Mouse (Mus musculus) bone marrow macrophage, adult 2 months (primary cell): ENCODE results near the gene Mon1b. TPM values are rescaled to one million over a fixed set of nuclear protein-coding genes. Genes with fewer than 3 reads are reported as not detected.

Experiments
- H3K27ac ChIP-seq: 2 replicates; pipeline ENCODE4 v1.5.1; 2012; ENCODE audit warnings: low read depth, low read length; ENCODE audit not compliant: insufficient read depth
- H3K4me1 ChIP-seq: 2 replicates; pipeline ENCODE4 v1.6.1; 2012; ENCODE audit warnings: low read length; ENCODE audit not compliant: control insufficient read depth, insufficient read depth
- H3K4me3 ChIP-seq: 2 replicates; pipeline ENCODE4 v1.5.1; 2012; ENCODE audit warnings: mild to moderate bottlenecking, low read length, moderate library complexity; ENCODE audit not compliant: insufficient read depth
- CTCF ChIP-seq: IDR thresholded peaks from 2 replicates; pipeline ENCODE4 v1.5.1; 2012; ENCODE audit warnings: low read depth, mild to moderate bottlenecking, low read length, moderate library complexity
- POLR2A ChIP-seq: IDR thresholded peaks from 2 replicates; pipeline ENCODE4 v1.6.1; 2012; ENCODE audit warnings: mild to moderate bottlenecking, low read depth, low read length, borderline replicate concordance
- polyA plus RNA-seq: library from polyadenylated mRNA; stranded (reverse); fragments of >200 nt; gene quantifications from 2 replicates; pipeline ENCODE4 v1.2.4, GENCODE M21; 2012; ENCODE audit not compliant: missing spikeins, insufficient read depth, insufficient read length

Mon1b gene
- 14.9 and 15.7 TPM in 2 replicates for polyA plus RNA-seq

DNA sequence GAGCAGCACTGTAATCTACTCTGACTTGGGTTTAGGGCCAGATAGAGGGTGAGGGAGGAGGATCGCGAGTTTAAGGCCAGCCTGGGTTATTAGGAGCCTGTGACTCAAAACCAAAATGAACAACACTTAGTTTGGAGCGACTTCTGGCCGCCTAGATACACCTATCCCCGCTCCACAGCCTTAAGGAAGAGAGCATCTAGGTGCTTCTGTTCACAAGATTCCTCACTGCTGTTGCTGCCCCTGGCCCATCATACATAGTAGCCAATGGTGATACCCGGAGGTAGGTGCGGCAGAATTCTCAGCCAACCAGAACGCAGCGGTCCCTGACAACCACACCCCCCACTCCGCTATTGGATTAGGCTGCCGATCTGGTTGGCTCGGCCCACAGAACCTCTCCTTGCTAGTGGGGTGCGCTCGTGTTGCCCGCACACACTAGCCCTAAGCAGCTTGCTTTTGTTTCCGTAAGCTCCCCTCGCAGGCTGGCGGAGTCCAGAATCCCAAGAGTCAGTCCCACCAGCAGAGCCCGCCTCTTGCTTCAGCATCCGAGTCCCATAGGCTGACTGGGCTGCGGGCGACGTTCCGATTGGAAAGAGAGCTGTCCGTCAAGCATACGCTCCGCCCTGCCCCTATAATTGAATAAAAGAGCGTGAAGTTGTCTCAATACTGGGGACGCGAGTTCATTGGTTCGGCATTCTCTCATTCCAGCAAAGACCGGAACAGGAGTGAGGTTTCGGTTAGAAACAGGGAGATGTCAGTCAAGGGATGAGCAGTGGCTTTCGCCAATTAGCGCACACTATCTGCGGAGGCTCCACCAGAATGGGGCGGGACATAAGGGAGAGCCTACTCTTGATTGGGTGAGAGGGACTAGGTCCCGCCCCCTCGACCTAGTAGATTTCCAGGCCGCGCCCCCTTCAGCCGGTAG, at the start of gene Mon1b:
Gene Mon1b, plus strand, starts transcription at position 918 of the 922 bp plus-strand sequence.
- peak within 1 kb of the TSS; percentile 84 for H3K4me3 ChIP-seq
- H3K4me1 ChIP-seq, result peaks cover 6% of the 10 kb centered on the region
- H3K27ac ChIP-seq, result peak within 1 kb of the TSS; percentile 94
- no peak for TF ChIP-seq CTCF
- 0 out of 2 replicates have a peak, but pooled peaks have one; percentile 45 for TF ChIP-seq POLR2A

DNA sequence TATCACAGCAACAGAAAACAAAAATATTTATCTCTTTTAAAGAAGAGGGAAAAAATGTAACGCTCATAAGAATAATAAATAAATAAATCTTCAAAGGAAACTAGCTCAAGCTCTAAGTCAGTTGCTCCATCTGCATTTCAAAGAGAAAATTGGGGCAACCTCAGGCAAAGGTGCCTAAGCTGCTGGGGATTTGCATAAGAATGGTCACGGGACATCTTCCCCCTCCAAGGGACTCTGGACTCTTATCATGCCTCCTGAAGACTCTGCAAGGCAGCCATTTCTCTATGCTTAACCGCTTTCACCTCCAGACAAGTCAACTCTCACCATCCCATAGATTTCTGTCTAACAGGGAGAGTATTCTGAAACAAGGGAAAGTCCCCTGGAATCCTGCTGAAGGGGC, 37.0 kb upstream of the Mon1b start:
- H3K27ac ChIP-seq, result no peak overlapping the region
- TF ChIP-seq POLR2A (no peak), CTCF (no peak)

DNA sequence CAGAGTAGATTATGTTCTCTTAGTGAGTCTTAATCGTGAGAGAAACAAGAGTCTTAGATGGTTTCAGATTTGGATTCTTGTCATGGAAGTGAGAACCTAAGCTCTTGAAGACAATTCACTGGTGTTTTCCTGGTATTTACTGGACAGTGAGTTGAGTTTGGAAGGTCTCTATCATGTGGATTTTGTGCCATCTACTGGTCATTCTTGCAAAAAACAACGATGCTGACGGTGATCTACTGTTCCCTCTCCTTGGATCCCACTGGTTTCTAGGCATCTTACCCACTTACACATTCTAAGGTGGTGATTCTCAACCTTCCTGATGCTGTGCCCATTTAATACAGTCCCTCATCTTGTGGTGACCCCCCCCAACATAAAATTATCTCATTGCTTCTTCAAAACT, 2.8 kb upstream of the Mon1b start:
- TF ChIP-seq POLR2A, result no peak
- no peak for TF ChIP-seq CTCF
- H3K4me3 ChIP-seq, result no peak overlapping the region

More for the DNA sequence above, 37.0 kb upstream of the Mon1b start:
- Histone ChIP-seq H3K4me3 (no peak overlapping the region), H3K4me1 (no peaks in the 10 kb centered on the region)

DNA sequence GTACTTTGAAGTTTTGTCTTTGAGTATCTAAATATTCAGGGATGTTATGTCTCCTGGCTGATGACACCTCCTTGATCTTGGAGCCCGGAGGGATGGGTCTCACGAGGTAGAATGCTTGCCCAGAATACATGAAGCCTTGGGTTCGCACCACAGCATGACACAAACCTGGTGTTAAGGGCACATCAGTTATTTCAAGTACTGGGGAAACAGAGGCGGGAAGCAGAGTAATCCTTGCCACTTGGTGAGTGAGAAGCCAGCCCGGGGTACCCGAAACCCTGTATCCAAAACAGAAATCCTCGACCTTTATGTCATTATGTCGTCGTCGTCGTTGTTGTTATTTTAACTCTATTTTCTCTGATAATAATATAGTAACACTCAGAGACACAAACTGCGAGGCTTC, 1.2 kb upstream of the Mon1b start:
- no peak overlapping the region for H3K27ac ChIP-seq
- no peak for TF ChIP-seq POLR2A
- TF ChIP-seq CTCF, result no peak
- peak overlapping the region; percentile 84; the same call in 1 of the 2 replicates for H3K4me3 ChIP-seq
- H3K4me1 ChIP-seq, result peaks cover 6% of the 10 kb centered on the region

More for the DNA sequence above, 2.8 kb upstream of the Mon1b start:
- Histone ChIP-seq H3K27ac (no peak overlapping the region), H3K4me1 (peaks cover 6% of the 10 kb centered on the region)

DNA sequence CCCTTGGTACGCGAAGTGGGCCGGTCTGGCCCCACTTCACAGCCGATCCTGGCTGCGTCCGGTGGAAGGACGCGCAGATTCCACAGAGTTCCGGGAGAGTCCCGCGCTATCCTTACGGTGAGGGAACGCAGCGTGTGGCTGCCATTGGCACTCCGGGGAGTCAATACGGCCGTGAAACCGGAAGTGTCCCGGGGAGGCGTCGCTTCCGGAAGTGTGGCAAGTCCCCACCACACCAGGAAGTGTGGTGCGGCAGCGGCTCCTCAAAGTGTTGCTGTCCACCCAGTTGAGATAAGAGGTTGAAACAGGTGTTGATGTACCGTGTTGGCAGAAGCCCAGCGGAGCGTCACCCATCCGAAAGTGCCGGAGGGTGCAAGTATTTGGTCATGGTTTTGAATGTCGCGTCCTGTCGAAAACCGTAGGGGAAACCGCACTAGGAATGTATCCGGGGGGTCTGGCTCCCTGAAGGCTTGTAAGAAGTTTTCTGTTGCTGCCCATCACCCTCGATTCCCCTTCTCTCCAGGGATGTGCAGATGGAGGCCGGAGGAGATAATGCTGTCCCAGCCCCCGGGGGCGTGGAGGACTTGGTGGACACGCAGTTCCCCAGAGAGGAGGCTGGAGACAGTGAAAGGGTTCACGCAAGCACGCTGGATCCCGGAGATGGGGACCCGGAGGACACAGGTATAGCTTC, 349 bp downstream of the Mon1b start:
- Histone ChIP-seq H3K4me3 (peak overlapping the region; percentile 84), H3K4me1 (peaks cover 6% of the 10 kb centered on the region), H3K27ac (peak overlapping the region; percentile 94)
- TF ChIP-seq CTCF, result no peak
- no peak for TF ChIP-seq POLR2A

DNA sequence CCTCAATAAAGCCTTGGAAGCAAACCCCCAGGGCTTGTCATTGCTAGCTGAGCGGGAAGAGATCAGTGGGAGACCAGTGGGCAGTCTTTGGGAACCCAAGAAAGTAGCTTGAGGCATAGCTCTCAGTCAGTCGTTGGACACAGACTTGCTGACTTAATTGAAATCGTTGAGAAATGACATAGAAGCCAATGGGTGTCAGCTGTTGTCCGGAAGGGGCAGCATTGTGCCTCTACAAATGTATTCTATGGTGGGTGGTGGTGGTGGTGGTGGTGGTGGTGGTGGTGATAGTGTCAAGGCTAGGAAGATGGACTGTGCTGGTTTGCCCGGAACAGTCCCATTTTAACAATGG, 867 bp downstream of the Mon1b start:
- H3K27ac ChIP-seq, result no peak overlapping the region
- H3K4me1 ChIP-seq, result peaks cover 6% of the 10 kb centered on the region
- peak overlapping the region; percentile 84 for H3K4me3 ChIP-seq
- TF ChIP-seq POLR2A (no peak), CTCF (no peak)

DNA sequence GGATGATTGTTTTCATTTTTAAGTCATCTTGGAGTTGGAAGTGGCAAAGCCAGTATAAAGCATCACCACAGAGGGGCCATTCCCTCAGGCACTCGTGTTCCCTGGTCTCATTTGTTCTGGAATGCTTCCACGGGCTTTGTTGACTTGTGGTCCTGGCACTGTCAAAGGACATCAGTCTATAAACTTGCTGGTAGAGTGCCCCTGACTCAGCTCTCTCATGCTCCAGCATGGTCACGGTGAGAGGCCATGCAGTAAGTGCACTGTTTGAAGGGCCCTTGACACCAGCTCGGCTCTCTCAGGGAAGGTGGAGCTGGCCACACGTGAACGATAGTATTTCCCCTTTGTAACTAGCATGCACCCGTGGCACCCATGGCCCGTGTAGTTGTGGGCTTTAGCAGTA, 5.0 kb downstream of the Mon1b start:
- Histone ChIP-seq H3K4me1 (peaks cover 6% of the 10 kb centered on the region; the same call in 1 of the 2 replicates), H3K27ac (no peak overlapping the region), H3K4me3 (no peak overlapping the region)
- TF ChIP-seq CTCF, result no peak
- TF ChIP-seq POLR2A, result no peak

DNA sequence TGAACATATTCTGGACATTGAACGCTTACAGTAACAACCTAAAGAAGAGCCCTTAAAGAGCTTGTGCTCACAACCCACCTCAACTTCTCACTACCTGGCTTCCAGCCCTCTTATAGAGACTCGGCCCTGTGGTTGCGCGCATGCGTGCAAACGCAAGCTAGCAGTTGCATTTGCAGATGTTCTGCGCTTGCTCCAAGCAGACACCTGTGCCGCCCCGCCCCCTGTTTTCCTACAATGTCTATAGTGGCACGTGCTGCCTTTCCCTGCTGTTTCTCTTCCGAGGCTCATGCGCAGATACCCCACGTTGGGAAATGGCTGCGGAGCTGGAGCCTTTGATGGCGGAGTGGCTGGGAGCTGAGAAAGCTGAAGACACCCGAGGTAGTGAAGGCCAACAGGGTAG, 7.5 kb downstream of the Mon1b start, which contains the start of gene Syce1l:
Gene Syce1l, plus strand, starts transcription at position 288 of the 400 bp plus-strand sequence.
- Histone ChIP-seq H3K4me1 (peaks cover 3% of the 10 kb centered on the region; the same call in 1 of the 2 replicates), H3K4me3 (no peak within 1 kb of the TSS)

DNA sequence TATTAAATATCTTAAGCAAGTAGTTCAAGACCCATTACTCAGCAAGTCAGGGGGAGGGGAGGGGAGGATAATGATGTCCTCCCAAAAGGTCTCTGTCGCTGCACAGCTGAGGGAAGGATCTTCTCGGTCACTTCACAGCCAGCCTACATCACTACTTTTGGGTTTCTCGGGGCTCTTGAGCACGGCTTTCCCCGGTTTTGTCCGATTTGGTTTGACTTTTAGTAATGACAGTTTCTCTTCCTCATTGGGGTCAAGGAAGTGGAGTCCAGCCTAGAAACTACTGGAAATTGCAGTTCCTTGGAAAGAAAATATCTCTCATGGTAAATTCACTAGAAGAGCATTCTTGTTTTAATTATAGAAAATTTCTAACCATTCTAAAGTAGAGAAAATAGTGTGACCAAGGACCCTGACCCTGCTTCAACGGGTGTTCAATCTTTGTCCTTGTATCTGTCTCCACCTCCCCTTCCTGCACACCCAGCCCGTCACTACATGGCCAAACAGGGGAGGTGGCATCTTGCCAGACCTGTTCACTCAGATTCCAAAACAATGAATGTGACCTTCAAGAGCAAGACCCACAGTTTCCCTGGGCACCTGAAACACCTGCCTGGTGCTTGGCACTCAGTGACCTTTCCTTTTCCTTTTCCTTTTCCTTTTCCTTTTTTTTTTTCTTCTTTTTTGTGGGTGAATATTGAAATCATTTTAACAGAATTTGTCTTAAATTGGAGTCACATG, 8.3 kb downstream of the Mon1b start:
- Histone ChIP-seq H3K4me1 (peaks cover 3% of the 10 kb centered on the region; the same call in 1 of the 2 replicates), H3K4me3 (no peak overlapping the region), H3K27ac (no peak overlapping the region)
- no peak for TF ChIP-seq POLR2A
- TF ChIP-seq CTCF, result no peak

More for the DNA sequence above, 7.5 kb downstream of the Mon1b start, which contains the start of gene Syce1l:
- TF ChIP-seq CTCF (no peak), POLR2A (no peak)
- H3K27ac ChIP-seq, result no peak within 1 kb of the TSS

DNA sequence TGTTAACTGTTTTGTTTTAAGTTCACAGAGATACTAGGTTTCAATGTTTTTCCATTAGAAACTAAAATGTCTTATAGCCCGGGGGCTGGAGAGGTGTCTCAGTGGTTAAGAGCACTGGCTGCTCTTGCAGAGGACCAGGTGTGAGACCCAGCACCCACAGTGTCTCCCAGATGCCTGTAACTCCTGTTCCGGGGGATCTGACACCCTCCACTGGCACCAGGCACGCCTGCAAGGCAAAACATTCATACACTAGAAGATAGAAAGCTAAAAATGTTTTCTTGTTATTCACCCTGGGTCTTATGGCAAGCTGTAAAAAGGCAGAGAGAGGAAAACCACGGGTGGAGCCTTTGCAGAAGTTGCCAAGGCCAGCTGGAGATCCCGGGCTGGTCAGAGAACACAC, 9.8 kb downstream of the Mon1b start:
- no peak for TF ChIP-seq CTCF
- no peak for TF ChIP-seq POLR2A
- peaks cover 3% of the 10 kb centered on the region; the same call in 1 of the 2 replicates for H3K4me1 ChIP-seq
- no peak overlapping the region for H3K27ac ChIP-seq
- H3K4me3 ChIP-seq, result no peak overlapping the region
